Mouse (Mus musculus) c-Kit-positive CD71-positive TER-119-positive erythroid progenitor cells, embryonic 14.5 days (primary cell): ENCODE results near the gene Nlrp4a.
"Not testable (repeated sequence)": the region's sequence is repeated elsewhere in the genome, so short reads cannot be mapped to it uniquely, and the experiment has no call there.

Experiments used
- DNase-seq: peaks from one replicate; pipeline ENCODE4 v3.0.0-alpha.2; 2013; ENCODE audit warnings: low spot score

Nlrp4a gene

DNA sequence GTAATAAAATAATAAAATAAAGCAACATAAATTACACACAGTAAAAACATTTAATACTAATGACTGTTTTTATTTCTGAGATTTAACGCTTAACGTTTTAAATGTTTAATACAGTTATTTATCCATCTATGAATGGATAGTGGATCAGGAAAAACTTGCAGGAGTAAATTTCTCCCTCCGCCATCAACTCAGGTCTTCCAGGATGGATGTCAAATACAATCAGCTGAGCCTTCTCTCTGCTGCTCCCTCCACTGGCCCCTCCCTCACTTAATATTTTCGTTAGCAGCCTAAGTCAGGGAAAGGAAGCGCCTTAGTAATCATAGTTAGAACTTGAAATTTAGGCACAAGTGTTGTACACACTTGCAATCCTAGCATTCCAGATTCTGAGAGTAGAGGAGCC lies at the start of gene Nlrp4a:
Nlrp4a (plus strand) TSS at position 301 of the 400 bp plus-strand sequence.
- DNase-seq, result no peak

DNA sequence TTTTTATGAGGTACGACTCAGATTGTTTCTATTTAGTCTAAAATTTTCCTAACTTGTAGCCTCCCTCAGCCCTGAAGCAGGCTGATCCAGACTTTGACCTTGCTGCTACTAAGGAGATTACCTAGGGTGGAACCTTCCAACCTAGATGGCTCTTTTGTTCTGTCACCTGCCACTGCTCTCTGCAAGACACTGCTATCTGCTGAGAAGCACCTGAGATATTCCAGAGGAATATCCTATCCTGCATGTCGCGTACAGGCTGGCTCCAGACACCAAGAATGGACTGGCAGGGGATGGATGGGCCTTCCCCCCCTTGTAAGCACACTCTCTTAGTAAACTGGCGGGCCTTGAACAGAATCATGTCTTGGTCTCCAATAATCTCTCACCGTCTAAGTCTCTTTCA lies 48.2 kb upstream of the Nlrp4a start:
- DNase-seq, result not testable (repeated sequence)

- not testable (repeated sequence) for DNase-seq
Measured at GRCm38 (mm10) chr7:26391137-26391536, 43.8 kb upstream of the Nlrp4a start.

DNA sequence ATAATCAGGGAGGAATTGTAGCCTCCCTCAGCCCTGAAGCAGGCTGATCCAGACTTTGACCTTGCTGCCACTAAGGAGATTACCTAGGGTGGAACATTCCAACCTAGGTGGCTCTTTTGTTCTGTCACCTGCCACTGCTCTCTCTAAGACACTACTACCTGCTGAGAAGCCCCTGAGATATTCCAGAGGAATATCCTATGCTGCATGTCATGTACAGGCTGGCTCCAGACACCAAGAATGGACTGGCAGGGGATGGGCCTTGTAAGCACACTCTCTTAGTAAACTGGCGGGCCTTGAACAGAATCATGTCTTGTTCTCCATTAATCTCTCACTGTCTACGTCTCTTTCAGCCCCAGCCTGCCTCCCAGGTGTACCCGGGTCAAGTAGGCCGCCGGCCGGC lies 43.1 kb upstream of the Nlrp4a start:
- not testable (repeated sequence) for DNase-seq

- not testable (repeated sequence) for DNase-seq
Measured at GRCm38 (mm10) chr7:26403600-26403999, 31.3 kb upstream of the Nlrp4a start, which contains the start of gene Nlrp9c. Gene Nlrp9c, minus strand, starts transcription at chr7:26403700.

GRCm38 (mm10) chr7:26476690-26477089 lies 41.8 kb downstream of the Nlrp4a start:
- no peak for DNase-seq

DNA sequence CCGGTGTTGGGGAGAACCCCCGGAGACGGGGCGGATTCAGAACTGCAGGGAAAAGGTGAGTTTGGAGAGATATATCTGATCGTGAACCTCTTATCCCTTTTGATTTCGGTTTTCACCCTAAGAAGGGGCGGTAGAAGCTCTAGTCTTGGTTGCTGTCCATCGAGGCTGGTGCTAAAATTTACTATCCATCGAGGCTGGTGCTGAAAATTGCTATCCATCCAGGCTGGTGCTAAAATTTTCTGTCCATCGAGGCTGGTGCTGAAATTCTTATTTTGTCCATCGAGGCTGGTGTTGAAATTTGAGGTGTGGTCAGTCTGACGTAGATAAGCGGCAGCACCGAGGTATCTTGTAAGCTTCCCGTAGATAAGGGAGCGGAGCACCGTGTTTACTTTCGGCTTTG lies 54.6 kb downstream of the Nlrp4a start:
- DNase-seq, result not testable (repeated sequence)
